Mouse (Mus musculus): ENCODE measurements around the gene Nhlh1. TPM values are rescaled to one million over a fixed set of nuclear protein-coding genes. Genes with fewer than 3 reads are reported as not detected.

Nhlh1 gene
- polyA plus RNA-seq, 1 experiment: not detected

GRCm38 (mm10) chr1:172012030-172012429, 45.3 kb downstream of the Nhlh1 start:
- Histone ChIP-seq H3K9me3 (ENCODE audit: control insufficient read depth, low read length) (no peaks in the 10 kb centered on the region), H3K36me3 (ENCODE audit: control insufficient read depth) (no peaks in the 10 kb centered on the region; the same call in 1 of the 2 replicates), H3K4me3 (replicated peaks) (no peak overlapping the region), H3K27me3 (ENCODE audit: control insufficient read depth) (no peaks in the 10 kb centered on the region), H3K4me1 (ENCODE audit: control insufficient read depth) (no peaks in the 10 kb centered on the region)
- no peak for TF ChIP-seq TAL1 (IDR thresholded peaks at IDR 0.05; ENCODE audit: low read length)
- no peak for TF ChIP-seq GATA1 (IDR thresholded peaks at IDR 0.05; ENCODE audit: low read length)

- no peaks in the 10 kb centered on the region for H3K4me1 ChIP-seq (ENCODE audit: control insufficient read depth)
- H3K9me3 ChIP-seq (ENCODE audit: control insufficient read depth, low read length): no peaks in the 10 kb centered on the region
- no peaks in the 10 kb centered on the region; the same call in 1 of the 2 replicates for H3K36me3 ChIP-seq (ENCODE audit: control insufficient read depth)
- TF ChIP-seq TAL1 (IDR thresholded peaks at IDR 0.05; ENCODE audit: low read length) (no peak), GATA1 (IDR thresholded peaks at IDR 0.05; ENCODE audit: low read length) (no peak)
- no peaks in the 10 kb centered on the region for H3K27me3 ChIP-seq (ENCODE audit: control insufficient read depth)
- H3K4me3 ChIP-seq (replicated peaks): no peak overlapping the region
These were observed 47.1 kb downstream of the Nhlh1 start for GRCm38 (mm10) chr1:172010042-172010824.

GRCm38 (mm10) chr1:172009406-172009805, 48.0 kb downstream of the Nhlh1 start:
- no peak for TF ChIP-seq TAL1 (IDR thresholded peaks at IDR 0.05; ENCODE audit: low read length)
- no peak for TF ChIP-seq GATA1 (IDR thresholded peaks at IDR 0.05; ENCODE audit: low read length)
- Histone ChIP-seq H3K36me3 (ENCODE audit: control insufficient read depth) (no peaks in the 10 kb centered on the region; the same call in 1 of the 2 replicates), H3K9me3 (ENCODE audit: control insufficient read depth, low read length) (no peaks in the 10 kb centered on the region), H3K4me3 (replicated peaks) (no peak overlapping the region), H3K4me1 (ENCODE audit: control insufficient read depth) (no peaks in the 10 kb centered on the region), H3K27me3 (ENCODE audit: control insufficient read depth) (no peaks in the 10 kb centered on the region)

- H3K4me3 ChIP-seq (replicated peaks): no peak overlapping the region
- TF ChIP-seq TAL1 (IDR thresholded peaks at IDR 0.05; ENCODE audit: low read length) (no peak), GATA1 (IDR thresholded peaks at IDR 0.05; ENCODE audit: low read length) (no peak)
- H3K36me3 ChIP-seq (ENCODE audit: control insufficient read depth): no peaks in the 10 kb centered on the region; the same call in 1 of the 2 replicates
- no peaks in the 10 kb centered on the region for H3K27me3 ChIP-seq (ENCODE audit: control insufficient read depth)
- no peaks in the 10 kb centered on the region for H3K4me1 ChIP-seq (ENCODE audit: control insufficient read depth)
- no peaks in the 10 kb centered on the region for H3K9me3 ChIP-seq (ENCODE audit: control insufficient read depth, low read length)
These were observed 49.0 kb downstream of the Nhlh1 start for GRCm38 (mm10) chr1:172008351-172008750.

GRCm38 (mm10) chr1:172007761-172008160, 49.6 kb downstream of the Nhlh1 start:
- no peak for TF ChIP-seq GATA1 (IDR thresholded peaks at IDR 0.05; ENCODE audit: low read length)
- no peak for TF ChIP-seq TAL1 (IDR thresholded peaks at IDR 0.05; ENCODE audit: low read length)
- Histone ChIP-seq H3K4me1 (ENCODE audit: control insufficient read depth) (no peaks in the 10 kb centered on the region), H3K9me3 (ENCODE audit: control insufficient read depth, low read length) (no peaks in the 10 kb centered on the region), H3K27me3 (ENCODE audit: control insufficient read depth) (no peaks in the 10 kb centered on the region), H3K36me3 (ENCODE audit: control insufficient read depth) (no peaks in the 10 kb centered on the region; the same call in 1 of the 2 replicates), H3K4me3 (replicated peaks) (no peak overlapping the region)

Other genes with a start within 250 kb of the Nhlh1 start
- not detected in 2 replicates for gene Cd84, start 217.9 kb downstream of the Nhlh1 start, polyA plus RNA-seq (2012)
- gene Gm10521, start 161.9 kb downstream of the Nhlh1 start, polyA plus RNA-seq (2012): not detected in 2 replicates
- 0.01 TPM in 2 replicates for gene Slamf6, start 140.1 kb downstream of the Nhlh1 start, polyA plus RNA-seq (2012)
- 0.01 TPM in 1 of 2 replicates, not detected in the other for gene Vangl2, start 29.1 kb downstream of the Nhlh1 start, polyA plus RNA-seq (2012)
- 0.55 and 0.78 TPM in 2 replicates for gene Copa, start 25.0 kb upstream of the Nhlh1 start, polyA plus RNA-seq (2012)
- gene Ncstn, start 25.2 kb upstream of the Nhlh1 start, polyA plus RNA-seq (2012): 0.30 and 0.64 TPM in 2 replicates
- 1.4 and 2.0 TPM in 2 replicates for gene Pex19, start 69.2 kb upstream of the Nhlh1 start, polyA plus RNA-seq (2012)
- gene Dcaf8, start 90.5 kb upstream of the Nhlh1 start, polyA plus RNA-seq (2012): 4.1 and 4.3 TPM in 2 replicates
- gene Pea15a, start 149.2 kb upstream of the Nhlh1 start, polyA plus RNA-seq (2012): 0.04 and 0.10 TPM in 2 replicates
- gene Casq1, start 162.3 kb upstream of the Nhlh1 start, polyA plus RNA-seq (2012): not detected in 2 replicates
- gene Atp1a4, start 200.8 kb upstream of the Nhlh1 start, polyA plus RNA-seq (2012): not detected in 2 replicates
- 2.7 and 3.3 TPM in 2 replicates for gene Igsf8, start 204.1 kb upstream of the Nhlh1 start, polyA plus RNA-seq (2012)
- gene Atp1a2, start 240.5 kb upstream of the Nhlh1 start, polyA plus RNA-seq (2012): not detected in 2 replicates